Mouse (Mus musculus) adipocyte (in vitro differentiated cells): Measurements from ENCODE around the gene Nckap5.

Experiments used
- DNase-seq: peaks from one replicate; pipeline ENCODE4 v3.0.0-alpha.2; 2016; ENCODE audit warnings: low spot score

Nckap5 gene

GRCm38 (mm10) chr1:126011661-126012091 lies 818.9 kb downstream of the Nckap5 start:
- DNase-seq, result no peak

DNA sequence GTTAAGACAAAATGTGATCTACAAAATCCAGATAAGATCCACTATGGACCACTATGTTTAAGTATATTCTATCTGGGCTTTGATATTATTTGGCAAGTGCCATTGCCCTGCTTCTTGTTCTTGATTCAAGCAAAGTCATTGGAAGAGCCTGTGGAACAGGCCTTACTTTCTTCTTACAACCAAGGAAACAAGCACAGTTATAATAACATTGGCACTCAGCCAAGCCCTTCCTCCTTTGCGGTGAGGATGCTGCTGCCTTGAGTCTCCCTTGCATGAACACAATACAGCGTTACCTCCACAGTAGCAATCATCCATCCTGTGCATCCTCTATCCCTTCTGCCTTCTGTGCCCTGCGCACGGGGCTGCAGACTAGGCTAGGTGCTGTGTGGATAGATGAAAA lies 823.0 kb downstream of the Nckap5 start:
- no peak for DNase-seq

GRCm38 (mm10) chr1:126005672-126006071 lies 824.9 kb downstream of the Nckap5 start:
- DNase-seq, result no peak

DNA sequence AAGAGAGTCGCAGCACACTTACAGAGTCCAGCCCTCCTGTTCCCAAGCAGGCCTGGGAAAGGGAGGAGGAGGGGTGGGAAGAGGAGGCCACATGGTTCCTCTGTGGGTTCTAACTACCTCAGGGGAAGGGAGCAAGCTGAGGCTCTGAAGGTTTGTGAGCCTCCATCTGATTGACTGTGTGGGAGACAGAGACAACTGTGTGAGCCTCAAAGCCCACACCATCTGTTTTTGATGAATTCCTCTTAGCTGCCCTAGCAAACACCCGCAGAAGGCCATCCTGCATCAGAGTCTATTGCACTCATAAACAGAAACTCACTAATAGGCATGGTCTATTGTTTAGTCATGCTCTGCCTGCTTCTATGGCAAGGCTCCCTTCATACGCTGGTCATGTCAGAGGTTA lies 834.1 kb downstream of the Nckap5 start:
- DNase-seq, result no peak

DNA sequence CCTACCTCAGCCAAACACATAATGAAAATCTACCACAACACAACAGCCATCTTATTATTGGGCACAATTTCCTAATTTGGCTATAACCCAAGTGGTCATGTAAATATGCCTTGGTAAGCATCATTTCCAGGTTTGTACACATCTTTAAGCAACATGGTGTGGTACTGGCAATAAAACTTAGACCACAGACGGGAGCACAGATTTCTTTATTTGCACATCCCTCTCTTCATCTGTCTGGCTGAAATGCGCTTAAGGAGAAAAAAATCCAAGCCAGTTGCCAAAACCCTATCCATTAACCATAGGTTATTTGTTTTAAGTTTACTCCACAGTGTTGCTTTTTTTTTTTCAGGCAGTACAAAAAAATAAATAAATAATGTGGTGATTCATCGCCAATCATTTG lies 842.8 kb downstream of the Nckap5 start:
- no peak for DNase-seq

DNA sequence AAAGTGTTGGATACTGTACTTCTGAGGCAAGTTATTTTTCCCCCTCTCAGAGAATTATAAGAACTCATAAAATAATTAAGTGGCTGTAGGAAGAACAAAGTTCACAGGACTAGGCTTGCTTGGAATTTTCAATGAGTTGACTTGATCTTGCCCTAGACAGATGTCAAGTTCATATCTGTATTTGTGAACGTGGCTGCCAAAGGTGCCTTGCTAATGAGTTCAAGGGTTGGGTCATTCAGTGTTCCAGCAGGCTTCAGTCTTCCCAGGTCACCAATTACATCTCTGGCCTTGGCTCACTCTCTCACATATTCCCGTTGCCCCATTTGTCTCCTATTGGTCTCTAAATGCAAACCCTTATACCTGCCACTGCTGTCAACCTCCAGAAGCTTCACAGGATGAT lies 846.0 kb downstream of the Nckap5 start:
- DNase-seq, result no peak

DNA sequence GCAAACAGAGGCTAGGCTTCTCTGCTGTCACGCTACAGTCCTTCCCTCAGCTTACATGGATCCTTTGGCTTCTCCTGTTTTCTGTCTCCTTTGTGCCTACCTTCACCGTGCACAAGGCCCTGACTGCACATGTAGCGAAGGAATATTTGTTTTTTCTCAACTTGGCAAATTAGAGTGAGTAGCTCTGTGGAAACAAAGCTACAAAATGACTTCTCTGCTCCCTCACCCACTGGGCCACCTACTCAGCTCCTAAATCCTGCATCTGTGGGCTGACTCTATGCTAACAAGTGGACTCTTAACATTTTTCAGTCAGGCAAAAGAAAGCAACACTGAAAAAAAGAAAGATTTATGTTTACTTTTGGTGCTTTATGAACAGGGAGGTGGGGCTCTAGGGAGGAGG lies 856.0 kb downstream of the Nckap5 start:
- DNase-seq, result no peak

DNA sequence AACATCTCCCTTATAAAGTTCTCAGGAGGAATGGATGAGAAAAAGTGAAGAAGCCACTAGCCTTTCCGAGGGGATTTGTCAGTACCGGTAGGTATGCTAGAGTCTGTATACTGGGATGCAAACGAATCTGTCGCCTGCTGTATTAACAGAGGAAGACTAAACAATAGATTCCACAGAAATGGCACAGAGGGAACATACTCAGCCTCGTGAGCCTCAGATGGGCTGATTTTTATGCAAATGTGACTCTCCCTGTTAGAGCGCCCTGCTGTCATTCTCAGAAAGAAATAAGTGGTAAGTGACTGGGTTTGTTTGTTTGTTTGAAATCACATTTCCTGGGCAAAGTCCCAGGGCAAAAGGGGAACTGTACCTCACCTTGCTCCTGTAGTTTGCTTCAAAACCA lies 858.7 kb downstream of the Nckap5 start:
- DNase-seq, result no peak

DNA sequence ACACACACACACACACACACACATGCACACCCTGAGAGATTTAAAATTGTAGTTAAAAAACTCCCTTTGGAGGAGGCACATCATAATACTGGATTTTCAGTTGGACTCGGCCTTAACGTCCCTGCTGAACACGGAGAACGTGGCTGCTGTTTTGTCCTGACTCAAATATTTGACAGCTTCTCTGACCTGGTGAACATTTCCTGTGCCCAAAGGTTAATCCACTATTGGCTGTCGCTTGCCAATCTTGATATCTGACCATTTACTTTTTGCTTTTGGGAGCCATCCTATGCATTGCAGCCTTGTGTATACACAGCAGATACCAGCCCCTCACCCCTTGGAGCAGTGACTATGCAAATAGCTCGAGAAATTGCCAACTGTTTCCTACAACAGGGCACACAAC lies 862.9 kb downstream of the Nckap5 start:
- DNase-seq, result no peak

- DNase-seq, result no peak
Measured at GRCm38 (mm10) chr1:125951026-125951425, 879.6 kb downstream of the Nckap5 start.

- DNase-seq, result no peak
Measured at GRCm38 (mm10) chr1:125949076-125949475, 881.5 kb downstream of the Nckap5 start.

- DNase-seq, result no peak
Measured at GRCm38 (mm10) chr1:125945136-125945535, 885.5 kb downstream of the Nckap5 start.

DNA sequence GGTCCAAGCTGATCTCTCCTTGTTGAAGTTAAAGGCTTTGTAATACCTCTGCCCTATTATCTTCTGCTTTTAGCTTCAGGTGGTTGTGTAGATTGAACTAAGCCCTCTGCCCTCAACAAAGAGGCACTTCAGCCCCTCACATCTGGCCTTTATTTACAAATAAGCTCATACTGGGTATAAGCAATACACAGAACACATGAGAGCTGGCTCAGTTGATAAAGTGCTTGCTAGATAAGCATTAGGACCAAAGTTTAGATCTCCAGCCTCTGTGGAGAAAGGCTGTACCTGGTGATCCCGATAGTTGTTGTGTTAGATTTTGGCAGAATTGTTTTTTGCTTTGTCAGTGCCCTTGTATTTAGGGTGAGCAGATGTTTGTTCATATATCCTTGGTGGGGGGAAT lies 887.3 kb downstream of the Nckap5 start:
- no peak for DNase-seq

DNA sequence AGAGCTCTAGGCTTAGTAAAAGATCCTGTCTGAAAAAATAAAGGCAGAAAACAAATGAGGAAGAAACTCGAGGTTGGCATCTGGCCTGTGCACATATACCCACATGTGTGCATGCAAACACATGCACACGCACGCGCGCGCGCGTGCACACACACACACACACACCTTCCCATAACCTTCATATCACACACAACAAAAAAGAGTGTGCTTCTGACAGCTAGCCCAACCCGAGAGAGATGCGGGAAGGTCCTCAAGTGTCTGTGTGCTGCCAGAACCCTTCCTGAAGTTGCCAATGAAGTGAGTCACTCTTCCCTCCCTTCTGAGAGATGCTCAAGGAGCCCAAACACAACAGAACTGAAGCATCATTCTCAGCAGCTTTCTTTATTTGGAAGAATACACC lies 905.1 kb downstream of the Nckap5 start:
- DNase-seq, result no peak

GRCm38 (mm10) chr1:125923062-125923461 lies 907.5 kb downstream of the Nckap5 start:
- peak; percentile 14 for DNase-seq

DNA sequence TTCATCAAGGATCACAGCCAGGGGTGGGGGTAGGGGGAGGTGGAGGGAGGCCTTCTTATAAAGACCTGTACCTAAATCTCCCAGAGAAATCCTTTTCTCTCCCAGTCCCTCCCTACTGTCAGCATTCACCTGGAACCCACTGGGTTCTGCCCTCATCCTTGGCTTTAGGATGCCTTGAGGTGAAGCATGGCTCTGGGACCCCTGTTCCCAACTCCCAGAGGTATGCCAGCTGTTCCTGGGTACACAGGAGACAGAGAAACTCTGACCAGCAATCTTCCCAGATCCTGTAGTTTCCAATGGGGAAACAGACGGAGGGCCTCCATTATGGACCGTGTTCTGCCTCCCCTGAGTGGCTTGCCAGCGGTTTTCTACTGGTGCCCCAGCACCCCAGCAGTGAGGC lies 909.9 kb downstream of the Nckap5 start:
- no peak for DNase-seq

DNA sequence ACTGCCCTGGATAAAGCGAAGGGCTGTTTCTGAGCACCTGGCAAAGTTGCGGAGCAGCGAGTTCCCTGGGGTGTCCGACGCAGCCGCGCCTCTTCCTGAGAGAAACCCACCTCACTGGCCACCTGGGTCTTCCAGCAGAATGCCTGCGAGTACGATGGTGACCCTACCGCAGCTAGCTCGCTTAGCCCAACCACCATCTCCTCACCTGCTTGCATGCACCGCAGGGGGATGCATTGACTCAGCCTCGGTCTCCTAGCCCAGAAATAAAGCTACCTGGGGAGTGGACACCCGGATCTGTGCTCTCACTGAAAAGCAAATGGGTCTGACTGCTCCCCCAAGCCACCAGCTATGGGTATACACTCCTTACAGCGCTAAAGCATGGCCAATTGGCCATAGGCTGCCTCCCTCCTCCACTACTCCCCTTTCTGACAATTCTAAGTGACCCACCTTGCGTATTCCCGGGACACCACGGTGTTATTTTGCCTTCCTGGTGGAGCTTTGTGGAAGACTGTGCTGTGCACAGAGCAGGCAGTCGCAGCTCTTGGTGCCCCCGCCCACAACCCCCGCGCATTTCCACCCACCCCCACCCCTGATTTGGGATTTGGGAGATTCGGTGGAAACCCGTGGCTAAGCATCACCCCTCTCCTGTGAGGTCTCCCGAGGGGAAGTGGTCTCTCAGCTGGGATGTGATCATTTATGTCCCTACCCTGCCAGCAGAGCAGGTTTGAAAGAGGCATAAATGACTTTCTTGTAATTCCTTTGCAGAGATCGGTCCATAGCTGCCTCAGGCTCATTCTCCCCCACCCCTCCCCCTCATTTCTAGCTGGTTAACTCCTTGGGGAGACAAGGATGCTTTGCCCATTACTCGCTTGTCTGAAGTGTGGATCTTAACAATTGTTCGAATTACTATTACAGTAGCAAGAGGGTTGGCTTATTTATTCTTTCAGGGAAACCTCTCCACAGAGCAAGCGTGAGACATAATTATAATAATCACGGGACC lies 917.7 kb downstream of the Nckap5 start, which contains the start of gene Lypd1:
TSS of gene Lypd1 (minus strand) at position 501 of the 1,000 bp plus-strand sequence.
- no peak for DNase-seq

DNA sequence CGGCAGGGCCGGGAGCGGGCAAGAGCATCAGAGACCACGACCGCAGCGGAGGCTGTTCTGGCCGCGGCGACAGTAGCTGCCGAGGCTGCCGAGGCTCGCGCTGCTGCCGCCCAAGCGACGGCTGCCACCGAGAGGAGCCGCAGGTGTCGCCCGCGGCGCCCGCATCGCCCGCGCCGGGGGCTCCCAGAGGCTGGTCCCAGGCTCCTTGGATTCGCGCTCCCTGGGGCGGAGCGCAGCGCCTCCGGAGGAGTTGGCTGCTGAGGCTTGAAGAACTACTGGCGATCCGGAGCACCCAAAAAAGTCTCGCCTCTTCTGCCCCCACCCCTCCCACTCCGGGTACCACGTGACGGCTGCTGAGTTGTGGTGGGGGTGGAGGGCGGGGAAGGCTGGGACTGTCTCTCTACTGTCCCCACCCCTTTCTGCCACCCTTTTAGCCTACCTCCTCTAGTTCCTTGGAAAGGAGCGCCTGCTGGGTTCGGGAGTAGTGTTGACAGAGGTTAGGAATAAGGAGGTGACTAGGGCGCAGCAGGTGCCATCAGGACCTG lies 918.6 kb downstream of the Nckap5 start:
- no peak for DNase-seq

- DNase-seq, result no peak
Measured at GRCm38 (mm10) chr1:125911337-125911900, 919.2 kb downstream of the Nckap5 start.

DNA sequence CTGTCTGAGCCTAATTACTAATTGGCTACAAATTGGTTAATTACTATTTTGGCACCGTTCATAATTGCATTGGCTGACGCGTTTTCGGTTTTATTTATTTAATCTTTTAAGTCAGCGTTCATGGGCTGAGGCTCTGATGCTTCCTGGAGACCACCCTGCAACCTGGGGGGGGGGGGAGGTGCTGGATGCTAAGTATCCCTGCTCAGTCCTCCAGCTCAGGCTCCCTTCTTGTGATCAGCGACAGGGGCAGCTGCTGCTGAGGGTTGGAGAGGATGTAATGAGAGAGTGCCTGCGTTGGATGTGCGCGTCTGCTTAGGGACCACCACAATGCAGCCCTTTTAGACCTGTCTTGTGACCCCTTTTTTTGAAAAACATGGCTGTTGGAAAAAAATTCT lies 919.7 kb downstream of the Nckap5 start:
- no peak for DNase-seq

GRCm38 (mm10) chr1:125910211-125910870 lies 920.3 kb downstream of the Nckap5 start:
- DNase-seq, result no peak

DNA sequence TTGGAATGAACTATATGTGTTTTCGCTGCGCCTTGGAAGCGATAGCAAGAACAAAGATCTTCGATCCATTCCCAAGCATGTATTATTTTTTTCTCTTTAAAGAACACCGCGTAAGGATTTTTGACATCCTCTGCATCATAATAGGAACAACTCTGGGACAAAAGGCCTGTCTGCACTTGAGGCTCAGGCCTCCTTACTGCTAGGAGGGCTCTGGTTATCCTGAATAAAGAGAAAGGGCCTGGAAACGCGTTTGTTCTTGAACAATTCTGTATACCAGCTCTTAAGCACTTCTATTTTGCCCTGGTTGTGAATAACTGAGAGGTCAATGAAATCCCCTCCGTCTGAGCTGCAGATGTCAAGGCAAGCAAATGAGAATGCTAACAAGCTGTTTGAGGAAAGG lies 937.4 kb downstream of the Nckap5 start:
- DNase-seq, result no peak

DNA sequence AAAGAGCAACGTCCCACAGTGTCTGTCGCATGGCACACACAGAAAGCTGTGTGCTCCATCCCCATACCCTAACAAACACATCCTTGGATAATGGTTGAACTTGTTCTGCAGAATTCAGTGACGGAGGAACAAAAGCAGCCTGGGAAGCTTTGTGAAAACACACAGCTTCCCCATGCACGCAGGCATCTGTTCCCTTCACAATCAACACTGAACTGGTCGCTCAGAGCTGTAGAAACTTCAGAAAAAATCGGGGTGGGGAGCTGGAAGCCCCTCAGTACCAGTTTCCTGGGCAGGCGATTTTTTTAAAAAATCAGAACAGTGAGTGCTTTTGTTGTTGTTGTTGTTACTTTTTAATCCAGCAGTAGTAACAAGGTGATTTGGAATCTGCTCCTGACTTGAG lies 960.5 kb downstream of the Nckap5 start:
- no peak for DNase-seq
